Mouse (Mus musculus) forebrain, embryonic 14.5 days (tissue): ENCODE measurements around the gene Flywch2. TPM values are rescaled to one million over a fixed set of nuclear protein-coding genes. Genes with fewer than 3 reads are reported as not detected.

Experiments used
- ATAC-seq: fragments of 200-750 bp; cut with Nextera tagmentation; 2 replicates; pipeline ENCODE4 v1.8.0; 2017; ENCODE audit warnings: mild to moderate bottlenecking, moderate library complexity
- DNase-seq: peaks from one replicate; pipeline ENCODE4 v3.0.0-alpha.2; 2015; ENCODE audit warnings: low spot score
- H3K27ac ChIP-seq: fragments of 300-500 bp; sonication (generic); 2 replicates; pipeline ENCODE4 v1.5.1; 2014; ENCODE audit warnings: low read depth, mild to moderate bottlenecking, control low read depth, low read length, moderate library complexity
- H3K27me3 ChIP-seq: fragments of 300-500 bp; sonication (generic); replicated peaks from 2 replicates; pipeline ENCODE4 v1.6.1; 2014; ENCODE audit warnings: low read length, control low read depth, mixed read lengths; ENCODE audit not compliant: control insufficient read depth, insufficient read depth
- H3K36me3 ChIP-seq: fragments of 300-500 bp; sonication (generic); 2 replicates; pipeline ENCODE4 v1.6.1; 2014; ENCODE audit warnings: low read length, control low read depth; ENCODE audit not compliant: control insufficient read depth, insufficient read depth
- H3K4me1 ChIP-seq: fragments of 300-500 bp; sonication (generic); 2 replicates; pipeline ENCODE4 v1.6.1; 2014; ENCODE audit warnings: antibody characterized with exemption, low read length, control low read depth; ENCODE audit not compliant: control insufficient read depth, insufficient read depth
- H3K4me2 ChIP-seq: fragments of 300-500 bp; sonication (generic); 2 replicates; pipeline ENCODE4 v1.6.1; 2014; ENCODE audit warnings: mild to moderate bottlenecking, control low read depth, low read length
- H3K4me3 ChIP-seq: fragments of 300-500 bp; sonication (generic); 2 replicates; pipeline ENCODE4 v1.5.1; 2014; ENCODE audit warnings: low read depth, low read length, control low read depth
- H3K9ac ChIP-seq: fragments of 300-500 bp; sonication (generic); 2 replicates; pipeline ENCODE4 v1.6.1; 2014; ENCODE audit warnings: mild to moderate bottlenecking, low read length, control low read depth, moderate library complexity
- H3K9me3 ChIP-seq: fragments of 300-500 bp; sonication (generic); replicated peaks from 2 replicates; pipeline ENCODE4 v1.6.1; 2016; ENCODE audit warnings: low read length, control low read depth, mixed read lengths; ENCODE audit not compliant: control insufficient read depth
- WGBS: fragments of 180-500 bp; shearing (Covaris S2); extraction: QIAGEN DNeasy Blood & Tissue Kit; methylation state at CpG from one replicate; pipeline ENCODE4 v1.1.7; 2014; 5-methylcytosine and 5-hydroxymethylcytosine counted together
- polyA plus RNA-seq: library from polyadenylated mRNA; unstranded; fragments of >200 nt; fragmentation: Nextera tagmentation; extraction: Ambion mirVana; gene quantifications from 2 replicates; pipeline ENCODE4 v1.2.1, GENCODE M21; 2014

The Flywch2 gene
- 36.9 and 44.2 TPM in 2 replicates for polyA plus RNA-seq

DNA sequence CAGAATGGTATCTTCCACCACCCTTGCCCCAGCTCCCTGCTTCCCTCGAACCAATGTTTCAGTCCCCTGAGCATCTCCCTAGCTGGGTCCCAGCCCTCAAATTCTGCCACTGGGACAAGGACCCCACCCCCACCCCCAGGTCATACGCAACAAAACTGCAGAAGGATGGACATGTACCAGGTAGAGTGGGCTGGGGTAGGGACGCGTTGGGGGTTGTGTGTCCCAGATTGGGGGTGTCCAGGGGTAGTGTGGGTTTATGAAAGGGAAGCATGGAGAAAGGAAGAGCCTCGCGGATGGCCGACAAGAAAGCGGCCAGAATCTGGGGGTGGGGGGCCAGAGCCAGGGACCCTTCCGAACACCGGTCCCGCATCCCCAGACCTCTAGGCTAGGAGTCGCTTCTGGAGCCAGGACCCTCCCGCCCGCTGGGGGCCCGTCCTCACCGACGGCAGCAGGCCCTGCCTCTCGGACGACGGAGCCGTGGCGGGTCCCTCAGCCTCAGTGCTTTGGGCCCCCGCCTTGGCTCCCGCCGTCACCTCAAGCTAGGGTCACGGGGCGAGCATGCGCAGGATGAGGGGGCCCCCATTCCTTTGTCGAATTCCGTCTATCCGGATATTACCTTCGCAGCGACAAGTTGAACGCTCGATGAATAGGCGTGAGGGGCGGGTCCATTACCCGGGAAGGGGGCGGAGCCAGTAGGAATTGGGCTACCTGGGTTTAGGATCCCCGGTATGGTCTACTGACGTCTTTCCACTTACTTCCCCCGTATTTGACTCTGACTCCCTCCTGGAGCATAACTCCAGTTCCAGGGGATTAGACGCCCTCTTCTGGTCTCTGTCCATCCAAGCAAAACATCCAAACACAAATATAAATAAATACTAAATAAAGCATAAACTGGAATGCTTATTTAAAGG, at the start of gene Flywch2:
Gene Flywch2 (minus strand): TSS at position 521 of the 911 bp plus-strand sequence.
- Histone ChIP-seq H3K27ac (peak within 1 kb of the TSS; percentile 85), H3K36me3 (no peaks in the 10 kb centered on the region), H3K27me3 (no peaks in the 10 kb centered on the region), H3K9ac (peak within 1 kb of the TSS; percentile 75), H3K4me1 (peaks cover 21% of the 10 kb centered on the region), H3K9me3 (no peaks in the 10 kb centered on the region), H3K4me3 (peak within 1 kb of the TSS; percentile 56), H3K4me2 (peak within 1 kb of the TSS; percentile 73)
- 2% methylated on average over 42 of the region's 43 CpGs for WGBS
- ATAC-seq (peak; percentile 86), DNase-seq (peak; percentile 95)

DNA sequence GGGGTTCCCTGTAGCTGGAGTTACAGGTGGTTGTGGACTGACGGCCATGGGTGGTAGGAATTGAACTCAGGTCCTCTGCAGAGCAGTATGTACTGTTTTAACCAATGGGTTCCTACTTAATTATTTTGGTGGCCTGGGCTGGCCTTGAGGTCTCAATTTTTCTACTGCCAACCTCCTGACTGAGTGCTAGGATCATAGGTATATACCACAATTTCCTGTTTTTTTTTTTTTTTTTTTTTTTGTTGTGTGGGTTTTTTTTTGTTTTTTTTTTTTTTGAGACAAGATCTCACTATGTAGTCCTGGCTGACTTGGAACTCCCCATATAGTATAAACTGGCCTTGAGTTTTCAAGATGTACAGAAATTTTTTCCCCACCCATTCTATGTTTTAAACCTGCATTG, 45.3 kb upstream of the Flywch2 start:
- Histone ChIP-seq H3K9ac (no peak overlapping the region), H3K36me3 (peaks cover 14% of the 10 kb centered on the region), H3K27ac (no peak overlapping the region), H3K9me3 (no peaks in the 10 kb centered on the region), H3K4me3 (no peak overlapping the region), H3K4me1 (peaks cover 14% of the 10 kb centered on the region), H3K4me2 (no peak overlapping the region), H3K27me3 (0 out of 2 replicates have a peak, but pooled peaks cover 8% of the 10 kb centered on the region)
- ATAC-seq (no peak), DNase-seq (no peak)
- WGBS = 97% methylated on average over 1 of the region's 1 CpGs

DNA sequence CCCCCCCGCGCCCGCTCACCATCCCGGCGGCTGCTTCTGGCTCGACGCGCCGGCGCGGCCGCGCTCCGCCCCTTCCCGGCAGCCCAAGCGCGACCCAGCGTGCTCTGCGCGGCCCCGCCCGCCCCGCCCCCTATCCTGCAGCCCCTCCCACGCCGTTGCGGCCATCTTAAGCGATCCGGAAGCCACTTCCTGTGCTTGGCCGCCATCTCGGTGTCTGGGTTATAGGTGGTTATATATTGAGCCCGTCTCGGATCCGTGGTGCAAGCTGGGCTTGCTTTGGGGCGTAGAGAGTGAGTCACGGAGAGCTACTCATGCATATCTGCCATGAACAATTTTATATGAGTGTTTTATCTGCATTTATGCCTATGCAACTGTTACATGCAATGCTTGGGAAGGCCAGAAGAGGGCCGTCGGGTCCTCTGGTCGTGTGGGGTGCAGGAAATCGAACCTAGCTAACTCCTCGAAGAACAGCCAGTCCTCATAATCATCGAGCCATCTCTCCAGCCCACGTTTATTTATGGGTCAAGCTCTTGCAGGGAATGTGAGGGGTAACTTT, 43.3 kb upstream of the Flywch2 start, which contains the start of gene Elob:
Gene Elob (minus strand): TSS at position 73 of the 556 bp plus-strand sequence.
- ATAC-seq = peak; percentile 96
- H3K27me3 ChIP-seq = 0 out of 2 replicates have a peak, but pooled peaks cover 8% of the 10 kb centered on the region

DNA sequence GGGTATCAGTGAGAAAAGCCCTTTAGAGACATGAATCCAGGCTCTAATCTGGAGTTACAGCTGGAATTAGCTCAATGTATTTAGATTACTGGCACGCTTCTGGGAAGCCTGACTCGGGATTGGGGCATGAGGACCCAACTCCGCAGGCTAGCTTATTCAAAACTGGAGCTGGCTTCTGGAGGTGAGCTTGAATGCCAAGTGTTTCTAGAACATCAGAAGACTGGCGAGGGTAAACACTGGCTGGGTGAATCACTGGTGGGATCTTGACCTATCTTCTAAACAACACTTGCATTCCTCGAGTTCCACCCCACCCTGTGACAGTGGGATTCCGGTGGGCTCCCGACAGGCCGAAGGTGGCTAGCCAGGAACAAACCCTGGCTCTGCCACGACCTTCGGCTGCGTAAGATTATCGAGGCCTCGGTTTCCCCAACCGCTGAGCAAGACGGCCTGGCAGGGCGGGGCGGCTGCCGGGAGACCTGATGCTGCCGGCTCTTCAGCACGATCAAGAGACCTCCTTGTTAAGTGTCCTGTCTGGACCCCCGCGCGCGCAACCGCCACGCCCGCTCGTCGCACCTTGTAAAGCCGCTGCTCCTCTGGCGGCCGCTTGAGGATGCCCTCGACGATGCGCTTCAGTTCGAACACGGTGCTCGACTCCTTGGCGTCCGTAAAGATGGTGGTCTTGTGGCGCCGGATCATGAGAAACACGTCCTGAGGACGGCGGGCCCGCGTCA, 42.6 kb upstream of the Flywch2 start:
- peaks cover 42% of the 10 kb centered on the region for H3K36me3 ChIP-seq
- 0 out of 2 replicates have a peak, but pooled peaks cover 8% of the 10 kb centered on the region for H3K27me3 ChIP-seq
- H3K9me3 ChIP-seq = no peaks in the 10 kb centered on the region
- DNase-seq (peak; percentile 58), ATAC-seq (peak; percentile 83)
- under 1% methylated on average over 47 of the region's 47 CpGs for WGBS
- peak overlapping the region; percentile 79 for H3K4me3 ChIP-seq
- peak overlapping the region; percentile 94 for H3K27ac ChIP-seq
- H3K9ac ChIP-seq = peak overlapping the region; percentile 92
- peak overlapping the region; percentile 76 for H3K4me2 ChIP-seq
- H3K4me1 ChIP-seq = peaks cover 14% of the 10 kb centered on the region

More for the DNA sequence above, 43.3 kb upstream of the Flywch2 start, which contains the start of gene Elob:
- WGBS = 1% methylated on average over 32 of the region's 42 CpGs
- Histone ChIP-seq H3K9me3 (no peaks in the 10 kb centered on the region), H3K4me2 (peak within 1 kb of the TSS; percentile 76), H3K36me3 (peaks cover 34% of the 10 kb centered on the region), H3K27ac (peak within 1 kb of the TSS; percentile 94), H3K4me1 (peaks cover 14% of the 10 kb centered on the region), H3K9ac (peak within 1 kb of the TSS; percentile 92), H3K4me3 (peak within 1 kb of the TSS; percentile 79)
- peak; percentile 95 for DNase-seq

DNA sequence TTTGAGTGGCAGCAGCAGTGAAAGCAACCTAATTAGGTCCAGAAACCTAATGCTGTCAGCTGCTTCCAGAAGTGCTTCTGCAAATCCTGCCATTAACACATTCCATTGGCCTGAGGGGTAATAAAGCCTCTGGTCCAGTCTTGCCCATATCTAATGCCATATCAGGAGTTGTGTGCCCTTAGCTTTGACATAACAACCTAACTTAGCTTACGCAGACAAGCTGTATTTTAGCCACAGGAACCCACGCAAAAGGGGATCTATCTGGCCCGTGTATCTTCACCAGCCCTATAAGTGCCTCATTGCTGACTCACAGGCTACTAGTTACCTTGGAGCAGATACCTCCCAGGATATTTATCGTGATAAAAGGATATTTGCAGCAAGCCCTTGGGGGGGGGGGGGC, 39.7 kb upstream of the Flywch2 start:
- no peak for ATAC-seq
- WGBS = 87% methylated on average over 4 of the region's 4 CpGs
- Histone ChIP-seq H3K4me3 (no peak overlapping the region), H3K36me3 (peaks cover 70% of the 10 kb centered on the region), H3K27ac (no peak overlapping the region), H3K9me3 (no peaks in the 10 kb centered on the region), H3K27me3 (no peaks in the 10 kb centered on the region), H3K9ac (no peak overlapping the region), H3K4me1 (peaks cover 14% of the 10 kb centered on the region), H3K4me2 (no peak overlapping the region)
- no peak for DNase-seq

DNA sequence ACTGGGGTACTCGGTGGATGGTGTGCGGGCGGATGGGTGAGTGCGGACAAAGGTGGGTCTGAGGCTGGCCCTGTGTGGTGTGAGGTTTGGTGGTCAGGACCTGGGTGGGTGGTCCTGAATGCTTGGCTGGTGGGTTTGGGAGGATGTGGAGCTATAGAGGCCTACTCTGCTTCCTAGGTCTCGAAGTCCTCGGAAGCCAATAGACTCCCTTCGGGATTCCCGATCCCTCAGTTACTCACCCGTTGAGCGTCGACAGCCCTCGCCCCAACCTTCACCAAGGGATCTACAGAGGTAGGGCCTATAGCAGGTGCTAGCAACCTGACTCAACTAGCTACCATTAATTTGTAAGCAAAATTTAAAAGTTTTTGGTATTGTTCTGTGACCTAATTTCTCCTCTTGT, 37.7 kb upstream of the Flywch2 start:
- Histone ChIP-seq H3K9ac (no peak overlapping the region), H3K27ac (no peak overlapping the region), H3K9me3 (peaks cover 8% of the 10 kb centered on the region), H3K27me3 (no peaks in the 10 kb centered on the region), H3K4me1 (peaks cover 14% of the 10 kb centered on the region), H3K4me2 (no peak overlapping the region), H3K4me3 (no peak overlapping the region), H3K36me3 (peaks cover 90% of the 10 kb centered on the region)
- DNase-seq = no peak
- WGBS = 94% methylated on average over 12 of the region's 12 CpGs
- ATAC-seq = no peak

DNA sequence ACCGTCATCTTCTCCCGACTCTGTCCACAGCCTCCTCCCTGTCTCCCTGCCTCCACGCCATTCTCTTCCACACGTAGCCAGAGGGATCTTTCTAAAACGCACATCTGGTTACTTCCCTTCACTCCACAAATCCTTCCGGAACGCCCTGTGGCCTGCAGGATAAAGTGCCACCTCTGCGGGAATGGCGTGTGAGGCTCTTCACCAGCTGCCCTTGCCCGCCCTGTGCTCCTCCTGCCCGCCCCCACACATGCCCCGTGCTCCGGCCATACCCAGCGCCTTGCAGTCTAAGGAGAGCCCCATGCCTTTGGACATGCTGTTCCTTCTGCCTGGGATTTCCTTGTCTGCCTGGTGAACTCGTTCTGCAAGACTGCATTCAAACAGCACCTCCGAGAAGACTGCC, 37.1 kb upstream of the Flywch2 start:
- WGBS = 85% methylated on average over 16 of the region's 16 CpGs
- ATAC-seq (no peak), DNase-seq (no peak)
- H3K27ac ChIP-seq = no peak overlapping the region
- no peak overlapping the region for H3K4me3 ChIP-seq
- H3K27me3 ChIP-seq = no peaks in the 10 kb centered on the region
- no peak overlapping the region for H3K4me2 ChIP-seq
- peaks cover 11% of the 10 kb centered on the region for H3K9me3 ChIP-seq
- H3K36me3 ChIP-seq = peaks cover 96% of the 10 kb centered on the region
- H3K9ac ChIP-seq = no peak overlapping the region
- H3K4me1 ChIP-seq = peaks cover 13% of the 10 kb centered on the region

DNA sequence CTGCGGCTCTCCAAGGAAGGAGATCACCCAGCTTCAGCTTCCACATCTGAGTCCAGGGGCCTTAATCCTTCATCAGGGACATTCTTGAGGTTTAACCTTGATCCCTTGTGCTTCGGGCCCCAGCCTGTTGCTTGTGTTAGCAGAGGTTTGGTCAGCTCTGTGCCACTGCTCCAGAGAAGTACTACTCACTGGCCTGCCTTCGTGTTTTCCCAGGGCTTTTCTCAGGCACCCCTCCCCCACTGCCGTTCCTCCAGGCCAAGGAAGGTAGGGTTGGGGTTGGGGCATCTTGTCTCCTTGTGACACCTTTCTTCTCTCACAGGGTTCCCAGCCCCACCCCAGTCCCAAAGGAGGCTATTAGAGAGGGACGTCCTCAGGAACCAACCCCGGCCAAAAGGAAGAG, 36.2 kb upstream of the Flywch2 start:
- H3K4me1 ChIP-seq = peaks cover 4% of the 10 kb centered on the region
- H3K4me3 ChIP-seq = no peak overlapping the region
- H3K9ac ChIP-seq = no peak overlapping the region
- WGBS = 85% methylated on average over 6 of the region's 6 CpGs
- no peaks in the 10 kb centered on the region for H3K27me3 ChIP-seq
- no peak overlapping the region for H3K27ac ChIP-seq
- H3K9me3 ChIP-seq = peaks cover 13% of the 10 kb centered on the region
- peaks cover 100% of the 10 kb centered on the region for H3K36me3 ChIP-seq
- no peak overlapping the region for H3K4me2 ChIP-seq
- ATAC-seq = no peak
- no peak for DNase-seq
